Mouse (Mus musculus): ENCODE data around the gene Gse1. TPM values are rescaled to one million over a fixed set of nuclear protein-coding genes. Genes with fewer than 3 reads are reported as not detected.
A peak's percentile ranks its signal among the peaks of the same experiment; 100 is the strongest.

Gse1 gene
- 10.2 and 10.9 TPM in 2 replicates for polyA plus RNA-seq (2015; fragmentation: Nextera tagmentation; extraction: Ambion mirVana)

- Histone ChIP-seq H3K4me1 (replicated peaks; ENCODE audit: control insufficient read depth, insufficient read depth, low read length) (peaks cover 51% of the 10 kb centered on the region), H3K9ac (ENCODE audit: low read length) (peak within 1 kb of the TSS; percentile 75), H3K9me3 (ENCODE audit: control insufficient read depth, low read length) (no peaks in the 10 kb centered on the region), H3K27me3 (ENCODE audit: control insufficient read depth, insufficient read depth, low read depth, low read length) (peaks cover 12% of the 10 kb centered on the region), H3K27ac (ENCODE audit: low read length) (peak within 1 kb of the TSS; percentile 67), H3K4me2 (ENCODE audit: low read depth, low read length) (peak within 1 kb of the TSS; percentile 97), H3K36me3 (ENCODE audit: control insufficient read depth, insufficient read depth, low read length) (no peaks in the 10 kb centered on the region), H3K4me3 (ENCODE audit: low read length) (peak within 1 kb of the TSS; percentile 68)
- ATAC-seq (ENCODE audit: low read depth), result peak; percentile 87
- WGBS, result 12% methylated on average over 13 of the region's 52 CpGs
Measured at GRCm38 (mm10) chr8:120227891-120228591, at the start of gene Gse1. Gene Gse1 (plus strand): TSS chr8:120228456.

GRCm38 (mm10) chr8:120179027-120179431 lies 49.2 kb upstream of the Gse1 start:
- under 1% methylated on average over 10 of the region's 10 CpGs for WGBS
- Histone ChIP-seq H3K4me1 (replicated peaks; ENCODE audit: control insufficient read depth, insufficient read depth, low read length) (peaks cover 26% of the 10 kb centered on the region), H3K27me3 (ENCODE audit: control insufficient read depth, insufficient read depth, low read depth, low read length) (peaks cover 24% of the 10 kb centered on the region), H3K27ac (ENCODE audit: low read length) (no peak overlapping the region), H3K36me3 (ENCODE audit: control insufficient read depth, insufficient read depth, low read length) (no peaks in the 10 kb centered on the region), H3K4me2 (ENCODE audit: low read depth, low read length) (peak overlapping the region; percentile 52), H3K9ac (ENCODE audit: low read length) (no peak overlapping the region; the same call in 1 of the 2 replicates), H3K4me3 (ENCODE audit: low read length) (peak overlapping the region; percentile 28; the same call in 1 of the 2 replicates), H3K9me3 (ENCODE audit: control insufficient read depth, low read length) (no peaks in the 10 kb centered on the region)
- ATAC-seq (ENCODE audit: low read depth), result peak; percentile 70

- Histone ChIP-seq H3K27ac (ENCODE audit: low read length) (no peak overlapping the region), H3K9ac (ENCODE audit: low read length) (no peak overlapping the region), H3K36me3 (ENCODE audit: control insufficient read depth, insufficient read depth, low read length) (no peaks in the 10 kb centered on the region), H3K4me2 (ENCODE audit: low read depth, low read length) (no peak overlapping the region), H3K27me3 (ENCODE audit: control insufficient read depth, insufficient read depth, low read depth, low read length) (peaks cover 14% of the 10 kb centered on the region), H3K9me3 (ENCODE audit: control insufficient read depth, low read length) (no peaks in the 10 kb centered on the region), H3K4me1 (replicated peaks; ENCODE audit: control insufficient read depth, insufficient read depth, low read length) (peaks cover 40% of the 10 kb centered on the region), H3K4me3 (ENCODE audit: low read length) (no peak overlapping the region)
- no peak for ATAC-seq (ENCODE audit: low read depth)
- 33% methylated on average over 7 of the region's 7 CpGs for WGBS
Measured at GRCm38 (mm10) chr8:120180445-120180970, 47.7 kb upstream of the Gse1 start.

- no peaks in the 10 kb centered on the region for H3K9me3 ChIP-seq (ENCODE audit: control insufficient read depth, low read length)
- 71% methylated on average over 5 of the region's 5 CpGs for WGBS
- H3K36me3 ChIP-seq (ENCODE audit: control insufficient read depth, insufficient read depth, low read length), result no peaks in the 10 kb centered on the region
- no peak overlapping the region for H3K4me3 ChIP-seq (ENCODE audit: low read length)
- H3K27me3 ChIP-seq (ENCODE audit: control insufficient read depth, insufficient read depth, low read depth, low read length), result peaks cover 11% of the 10 kb centered on the region; the same call in 1 of the 2 replicates
- no peak overlapping the region for H3K4me2 ChIP-seq (ENCODE audit: low read depth, low read length)
- no peak for ATAC-seq (ENCODE audit: low read depth)
- peaks cover 47% of the 10 kb centered on the region for H3K4me1 ChIP-seq (replicated peaks; ENCODE audit: control insufficient read depth, insufficient read depth, low read length)
- no peak overlapping the region for H3K9ac ChIP-seq (ENCODE audit: low read length)
- no peak overlapping the region for H3K27ac ChIP-seq (ENCODE audit: low read length)
Measured at GRCm38 (mm10) chr8:120181274-120181673, 47.0 kb upstream of the Gse1 start.

- Histone ChIP-seq H3K36me3 (ENCODE audit: control insufficient read depth, insufficient read depth, low read length) (no peaks in the 10 kb centered on the region), H3K27ac (ENCODE audit: low read length) (no peak overlapping the region), H3K4me1 (replicated peaks; ENCODE audit: control insufficient read depth, insufficient read depth, low read length) (peaks cover 52% of the 10 kb centered on the region), H3K9me3 (ENCODE audit: control insufficient read depth, low read length) (no peaks in the 10 kb centered on the region), H3K27me3 (ENCODE audit: control insufficient read depth, insufficient read depth, low read depth, low read length) (peaks cover 8% of the 10 kb centered on the region; the same call in 1 of the 2 replicates), H3K4me2 (ENCODE audit: low read depth, low read length) (no peak overlapping the region), H3K9ac (ENCODE audit: low read length) (no peak overlapping the region), H3K4me3 (ENCODE audit: low read length) (no peak overlapping the region)
- WGBS, result 68% methylated on average over 4 of the region's 4 CpGs
- no peak for ATAC-seq (ENCODE audit: low read depth)
Measured at GRCm38 (mm10) chr8:120181861-120182414, 46.3 kb upstream of the Gse1 start.

- H3K27me3 ChIP-seq (ENCODE audit: control insufficient read depth, insufficient read depth, low read depth, low read length), result no peaks in the 10 kb centered on the region
- H3K36me3 ChIP-seq (ENCODE audit: control insufficient read depth, insufficient read depth, low read length), result no peaks in the 10 kb centered on the region
- H3K27ac ChIP-seq (ENCODE audit: low read length), result peak overlapping the region; percentile 25; the same call in 1 of the 2 replicates
- no peak overlapping the region for H3K4me3 ChIP-seq (ENCODE audit: low read length)
- no peak overlapping the region for H3K9ac ChIP-seq (ENCODE audit: low read length)
- peaks cover 41% of the 10 kb centered on the region for H3K4me1 ChIP-seq (replicated peaks; ENCODE audit: control insufficient read depth, insufficient read depth, low read length)
- H3K9me3 ChIP-seq (ENCODE audit: control insufficient read depth, low read length), result no peaks in the 10 kb centered on the region
- H3K4me2 ChIP-seq (ENCODE audit: low read depth, low read length), result no peak overlapping the region
- peak; percentile 72 for ATAC-seq (ENCODE audit: low read depth)
- 12% methylated on average over 9 of the region's 9 CpGs for WGBS
Measured at GRCm38 (mm10) chr8:120184366-120184765, 43.9 kb upstream of the Gse1 start.

GRCm38 (mm10) chr8:120184850-120185792 lies 43.1 kb upstream of the Gse1 start:
- no peaks in the 10 kb centered on the region for H3K27me3 ChIP-seq (ENCODE audit: control insufficient read depth, insufficient read depth, low read depth, low read length)
- H3K4me1 ChIP-seq (replicated peaks; ENCODE audit: control insufficient read depth, insufficient read depth, low read length), result peaks cover 43% of the 10 kb centered on the region
- no peak overlapping the region for H3K4me2 ChIP-seq (ENCODE audit: low read depth, low read length)
- no peak overlapping the region for H3K4me3 ChIP-seq (ENCODE audit: low read length)
- no peaks in the 10 kb centered on the region for H3K36me3 ChIP-seq (ENCODE audit: control insufficient read depth, insufficient read depth, low read length)
- H3K9ac ChIP-seq (ENCODE audit: low read length), result peak overlapping the region; percentile 2; the same call in 1 of the 2 replicates
- peak; percentile 30; the same call in 1 of the 2 replicates for ATAC-seq (ENCODE audit: low read depth)
- 14% methylated on average over 16 of the region's 17 CpGs for WGBS
- peak overlapping the region; percentile 71 for H3K27ac ChIP-seq (ENCODE audit: low read length)
- H3K9me3 ChIP-seq (ENCODE audit: control insufficient read depth, low read length), result no peaks in the 10 kb centered on the region

GRCm38 (mm10) chr8:120186454-120186853 lies 41.8 kb upstream of the Gse1 start:
- Histone ChIP-seq H3K27me3 (ENCODE audit: control insufficient read depth, insufficient read depth, low read depth, low read length) (no peaks in the 10 kb centered on the region), H3K9me3 (ENCODE audit: control insufficient read depth, low read length) (no peaks in the 10 kb centered on the region), H3K4me2 (ENCODE audit: low read depth, low read length) (no peak overlapping the region), H3K27ac (ENCODE audit: low read length) (no peak overlapping the region), H3K4me1 (replicated peaks; ENCODE audit: control insufficient read depth, insufficient read depth, low read length) (peaks cover 52% of the 10 kb centered on the region), H3K36me3 (ENCODE audit: control insufficient read depth, insufficient read depth, low read length) (no peaks in the 10 kb centered on the region), H3K9ac (ENCODE audit: low read length) (no peak overlapping the region), H3K4me3 (ENCODE audit: low read length) (no peak overlapping the region)
- 36% methylated on average over 8 of the region's 8 CpGs for WGBS
- ATAC-seq (ENCODE audit: low read depth), result no peak
